Mouse (Mus musculus): Measurements from ENCODE around the gene AC140267.1. TPM values are rescaled to one million over a fixed set of nuclear protein-coding genes. Genes with fewer than 3 reads are reported as not detected.

Gene AC140267.1
- polyA plus RNA-seq, 1 experiment: not detected

GRCm38 (mm10) chr15:80228071-80228800 lies 7.4 kb upstream of the AC140267.1 start:
- H3K4me3 ChIP-seq (ENCODE audit: control insufficient read depth, low read depth, low read length): peak overlapping the region; percentile 88
- TF ChIP-seq CTCF (IDR thresholded peaks at IDR 0.05; ENCODE audit: control insufficient read depth, insufficient read depth, insufficient replicate concordance, low read depth, low read length): no peak
- peak; percentile 84; the same call in 1 of the 2 replicates for TF ChIP-seq POLR2A (IDR thresholded peaks at IDR 0.05; ENCODE audit: control insufficient read depth, low read depth, low read length)

GRCm38 (mm10) chr15:80232331-80232730 lies 3.3 kb upstream of the AC140267.1 start:
- Histone ChIP-seq H3K4me1 (ENCODE audit: control insufficient read depth, insufficient read depth, low read length) (peaks cover 2% of the 10 kb centered on the region; the same call in 1 of the 2 replicates), H3K36me3 (ENCODE audit: control insufficient read depth, insufficient read depth, low read length) (peaks cover 2% of the 10 kb centered on the region), H3K4me3 (ENCODE audit: control insufficient read depth, low read depth, low read length) (no peak overlapping the region), H3K27ac (ENCODE audit: control insufficient read depth, insufficient read depth, low read depth, low read length) (no peak overlapping the region), H3K27me3 (ENCODE audit: control insufficient read depth, insufficient read depth, low read length) (no peaks in the 10 kb centered on the region)
- TF ChIP-seq CTCF (IDR thresholded peaks at IDR 0.05; ENCODE audit: control insufficient read depth, insufficient read depth, insufficient replicate concordance, low read depth, low read length) (no peak), POLR2A (IDR thresholded peaks at IDR 0.05; ENCODE audit: control insufficient read depth, low read depth, low read length) (no peak)

More at GRCm38 (mm10) chr15:80228071-80228800, 7.4 kb upstream of the AC140267.1 start:
- Histone ChIP-seq H3K36me3 (ENCODE audit: control insufficient read depth, insufficient read depth, low read length) (no peaks in the 10 kb centered on the region), H3K27ac (ENCODE audit: control insufficient read depth, insufficient read depth, low read depth, low read length) (peak overlapping the region; percentile 32), H3K4me1 (ENCODE audit: control insufficient read depth, insufficient read depth, low read length) (peaks cover 4% of the 10 kb centered on the region), H3K27me3 (ENCODE audit: control insufficient read depth, insufficient read depth, low read length) (no peaks in the 10 kb centered on the region)

- Histone ChIP-seq H3K27ac (ENCODE audit: control insufficient read depth, insufficient read depth, low read depth, low read length) (peak overlapping the region; percentile 90; the same call in 1 of the 2 replicates), H3K4me1 (ENCODE audit: control insufficient read depth, insufficient read depth, low read length) (peaks cover 2% of the 10 kb centered on the region; the same call in 1 of the 2 replicates), H3K4me3 (ENCODE audit: control insufficient read depth, low read depth, low read length) (peak overlapping the region; percentile 100), H3K36me3 (ENCODE audit: control insufficient read depth, insufficient read depth, low read length) (peaks cover 2% of the 10 kb centered on the region), H3K27me3 (ENCODE audit: control insufficient read depth, insufficient read depth, low read length) (no peaks in the 10 kb centered on the region)
- TF ChIP-seq POLR2A (IDR thresholded peaks at IDR 0.05; ENCODE audit: control insufficient read depth, low read depth, low read length) (no peak), CTCF (IDR thresholded peaks at IDR 0.05; ENCODE audit: control insufficient read depth, insufficient read depth, insufficient replicate concordance, low read depth, low read length) (no peak)
Observed at GRCm38 (mm10) chr15:80233053-80233452, 2.6 kb upstream of the AC140267.1 start.

GRCm38 (mm10) chr15:80233733-80234509 lies 1.7 kb upstream of the AC140267.1 start, which contains the start of gene Mief1:
TSS of gene Mief1 (plus strand) at chr15:80234018.
- Histone ChIP-seq H3K4me1 (ENCODE audit: control insufficient read depth, insufficient read depth, low read length) (peaks cover 2% of the 10 kb centered on the region; the same call in 1 of the 2 replicates), H3K27ac (ENCODE audit: control insufficient read depth, insufficient read depth, low read depth, low read length) (peak within 1 kb of the TSS; percentile 90), H3K27me3 (ENCODE audit: control insufficient read depth, insufficient read depth, low read length) (no peaks in the 10 kb centered on the region), H3K4me3 (ENCODE audit: control insufficient read depth, low read depth, low read length) (peak within 1 kb of the TSS; percentile 100), H3K36me3 (ENCODE audit: control insufficient read depth, insufficient read depth, low read length) (peaks cover 2% of the 10 kb centered on the region)
- peak; percentile 98 for TF ChIP-seq POLR2A (IDR thresholded peaks at IDR 0.05; ENCODE audit: control insufficient read depth, low read depth, low read length)
- TF ChIP-seq CTCF (IDR thresholded peaks at IDR 0.05; ENCODE audit: control insufficient read depth, insufficient read depth, insufficient replicate concordance, low read depth, low read length): peak; percentile 10; the same call in 1 of the 2 replicates

GRCm38 (mm10) chr15:80248135-80248534 lies 12.5 kb downstream of the AC140267.1 start:
- Histone ChIP-seq H3K4me3 (ENCODE audit: control insufficient read depth, low read depth, low read length) (no peak overlapping the region), H3K36me3 (ENCODE audit: control insufficient read depth, insufficient read depth, low read length) (peaks cover 7% of the 10 kb centered on the region), H3K4me1 (ENCODE audit: control insufficient read depth, insufficient read depth, low read length) (no peaks in the 10 kb centered on the region), H3K27ac (ENCODE audit: control insufficient read depth, insufficient read depth, low read depth, low read length) (no peak overlapping the region), H3K27me3 (ENCODE audit: control insufficient read depth, insufficient read depth, low read length) (no peaks in the 10 kb centered on the region)
- TF ChIP-seq POLR2A (IDR thresholded peaks at IDR 0.05; ENCODE audit: control insufficient read depth, low read depth, low read length): no peak
- no peak for TF ChIP-seq CTCF (IDR thresholded peaks at IDR 0.05; ENCODE audit: control insufficient read depth, insufficient read depth, insufficient replicate concordance, low read depth, low read length)

- H3K4me3 ChIP-seq (ENCODE audit: control insufficient read depth, low read depth, low read length): no peak overlapping the region
- H3K27ac ChIP-seq (ENCODE audit: control insufficient read depth, insufficient read depth, low read depth, low read length): no peak overlapping the region
- H3K4me1 ChIP-seq (ENCODE audit: control insufficient read depth, insufficient read depth, low read length): no peaks in the 10 kb centered on the region
- no peaks in the 10 kb centered on the region for H3K27me3 ChIP-seq (ENCODE audit: control insufficient read depth, insufficient read depth, low read length)
- TF ChIP-seq POLR2A (IDR thresholded peaks at IDR 0.05; ENCODE audit: control insufficient read depth, low read depth, low read length): no peak
- TF ChIP-seq CTCF (IDR thresholded peaks at IDR 0.05; ENCODE audit: control insufficient read depth, insufficient read depth, insufficient replicate concordance, low read depth, low read length): no peak
- peaks cover 7% of the 10 kb centered on the region for H3K36me3 ChIP-seq (ENCODE audit: control insufficient read depth, insufficient read depth, low read length)
Observed at GRCm38 (mm10) chr15:80248596-80248995, 13.0 kb downstream of the AC140267.1 start.

GRCm38 (mm10) chr15:80249672-80250071 lies 14.0 kb downstream of the AC140267.1 start:
- Histone ChIP-seq H3K4me3 (ENCODE audit: control insufficient read depth, low read depth, low read length) (no peak overlapping the region), H3K36me3 (ENCODE audit: control insufficient read depth, insufficient read depth, low read length) (peaks cover 7% of the 10 kb centered on the region), H3K27me3 (ENCODE audit: control insufficient read depth, insufficient read depth, low read length) (no peaks in the 10 kb centered on the region), H3K27ac (ENCODE audit: control insufficient read depth, insufficient read depth, low read depth, low read length) (no peak overlapping the region), H3K4me1 (ENCODE audit: control insufficient read depth, insufficient read depth, low read length) (peaks cover 6% of the 10 kb centered on the region)
- no peak for TF ChIP-seq CTCF (IDR thresholded peaks at IDR 0.05; ENCODE audit: control insufficient read depth, insufficient read depth, insufficient replicate concordance, low read depth, low read length)
- TF ChIP-seq POLR2A (IDR thresholded peaks at IDR 0.05; ENCODE audit: control insufficient read depth, low read depth, low read length): no peak

Measured in testis, adult 2 months (tissue).